Mouse (Mus musculus): ENCODE data around the gene Usp32.
"Not testable (repeated sequence)": the region's sequence is repeated elsewhere in the genome, so short reads cannot be mapped to it uniquely, and the experiment has no call there.

Gene Usp32

DNA sequence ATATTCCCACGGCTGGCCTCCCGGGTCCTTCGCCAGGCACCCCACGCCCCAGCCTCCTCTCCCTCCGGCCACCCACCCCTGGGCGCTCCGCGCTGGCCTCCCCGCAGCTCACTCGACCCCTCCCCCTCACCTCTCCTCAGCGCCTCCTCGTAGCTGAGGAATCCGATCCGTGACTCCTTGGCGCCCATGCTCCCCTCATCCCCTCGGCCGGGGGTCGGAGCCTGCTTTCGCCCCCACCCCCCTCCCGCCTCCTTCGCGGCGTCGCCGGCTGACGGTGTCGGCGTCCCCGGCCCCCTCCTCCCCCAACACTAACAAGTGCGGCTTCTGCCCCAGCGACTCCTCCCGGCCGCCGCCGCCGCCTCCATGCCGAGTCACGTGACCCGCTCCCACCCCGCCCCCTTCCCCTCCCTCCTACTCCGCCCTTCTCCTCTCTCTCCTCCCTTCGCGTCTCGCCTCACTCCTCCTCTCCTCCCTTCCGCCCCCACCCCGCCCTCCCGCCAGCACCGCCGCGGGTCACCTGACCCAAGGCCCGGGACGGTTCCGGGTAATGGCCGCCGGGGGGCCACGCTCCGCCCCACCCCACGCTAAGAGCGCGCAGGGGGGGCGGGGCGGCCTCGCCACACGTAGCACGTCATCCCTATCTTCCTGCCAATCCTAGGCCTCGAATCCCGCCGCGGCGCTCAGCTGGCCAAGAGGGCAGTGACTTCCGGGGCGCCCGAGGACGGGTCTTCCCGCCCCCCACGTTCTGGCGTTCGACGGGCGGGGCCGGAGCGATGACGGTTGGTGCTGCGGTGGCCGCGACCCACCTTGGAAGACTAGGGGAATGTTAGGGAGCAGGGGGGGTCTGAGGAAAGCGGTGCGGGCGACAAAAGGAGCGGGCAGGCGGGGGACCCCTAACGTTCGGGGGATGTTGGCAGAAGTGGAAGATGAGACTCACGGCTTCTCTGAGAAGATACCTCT is at the start of gene Usp32:
TSS of gene Usp32 (minus strand) at position 581 of the 960 bp plus-strand sequence.
- in situ Hi-C loops (cut with MboI; ENCODE audit: low pct_unique_long_range_greater_than_20kb in 1 of 2, low sequenced_read_pairs in 2 of 2, unreplicated experiment in 1 of 2), result no loop called here

DNA sequence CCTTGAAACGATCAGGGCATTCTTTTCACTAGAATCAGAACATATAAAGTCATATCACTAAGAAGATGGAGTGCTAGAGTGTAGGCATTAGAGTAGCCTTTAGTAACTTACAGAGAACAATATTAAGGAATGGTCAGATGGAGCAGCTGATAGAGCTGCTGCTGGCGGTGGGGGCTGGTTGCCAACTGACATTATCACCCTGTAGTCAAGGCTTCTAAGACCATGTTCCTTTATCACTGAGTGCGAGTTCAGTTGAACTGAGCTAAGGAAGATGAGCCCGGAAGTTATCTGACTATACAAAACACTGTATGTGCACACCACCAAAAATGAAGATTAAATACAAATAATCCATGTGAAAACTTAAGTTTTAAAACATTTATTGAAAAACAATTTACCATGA is 49.1 kb upstream of the Usp32 start:
- in situ Hi-C loops (cut with MboI; ENCODE audit: low pct_unique_long_range_greater_than_20kb in 1 of 2, low sequenced_read_pairs in 2 of 2, unreplicated experiment in 1 of 2), result no loop called here

DNA sequence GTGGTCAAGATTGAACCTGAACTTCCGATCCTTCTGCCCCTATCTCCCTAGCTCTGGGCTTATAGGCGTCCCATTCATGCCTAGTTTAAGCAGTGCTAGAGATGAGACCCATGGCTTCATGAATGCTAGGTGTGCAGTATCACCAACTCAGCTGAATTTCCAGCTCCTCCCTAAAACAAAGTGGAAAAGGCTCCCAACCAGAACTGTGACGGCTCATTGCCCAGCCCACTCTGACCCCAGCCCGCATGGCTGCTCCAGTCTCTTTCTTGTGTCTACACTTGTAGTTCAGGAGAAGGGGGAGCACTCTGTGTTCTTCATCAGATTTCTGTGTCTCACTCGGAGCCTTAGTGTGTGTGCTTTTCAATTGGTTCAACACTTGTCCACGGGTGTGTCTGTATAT is 44.9 kb upstream of the Usp32 start:
- in situ Hi-C loops (cut with MboI; ENCODE audit: low pct_unique_long_range_greater_than_20kb in 1 of 2, low sequenced_read_pairs in 2 of 2, unreplicated experiment in 1 of 2), result no loop called here

DNA sequence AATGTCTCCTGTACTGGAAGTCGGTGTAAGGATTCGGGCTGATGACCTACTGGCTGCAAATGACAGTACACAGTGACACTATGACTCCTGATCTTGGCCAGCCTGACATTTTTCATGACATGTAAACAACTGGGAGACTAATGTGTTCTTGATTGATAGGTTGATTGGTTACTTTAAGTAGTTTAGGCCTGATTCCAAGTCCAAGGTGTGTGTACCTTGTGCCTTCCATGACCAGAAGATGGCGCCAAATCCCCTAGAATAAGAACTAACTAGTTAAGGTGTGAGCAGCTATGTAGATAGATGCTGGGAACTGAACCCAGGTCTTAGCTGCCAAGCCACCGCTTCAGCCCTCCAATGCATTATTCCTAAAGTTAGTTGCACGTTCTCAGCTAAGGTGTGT is 44.1 kb upstream of the Usp32 start:
- in situ Hi-C loops (cut with MboI; ENCODE audit: low pct_unique_long_range_greater_than_20kb in 1 of 2, low sequenced_read_pairs in 2 of 2, unreplicated experiment in 1 of 2), result no loop called here

DNA sequence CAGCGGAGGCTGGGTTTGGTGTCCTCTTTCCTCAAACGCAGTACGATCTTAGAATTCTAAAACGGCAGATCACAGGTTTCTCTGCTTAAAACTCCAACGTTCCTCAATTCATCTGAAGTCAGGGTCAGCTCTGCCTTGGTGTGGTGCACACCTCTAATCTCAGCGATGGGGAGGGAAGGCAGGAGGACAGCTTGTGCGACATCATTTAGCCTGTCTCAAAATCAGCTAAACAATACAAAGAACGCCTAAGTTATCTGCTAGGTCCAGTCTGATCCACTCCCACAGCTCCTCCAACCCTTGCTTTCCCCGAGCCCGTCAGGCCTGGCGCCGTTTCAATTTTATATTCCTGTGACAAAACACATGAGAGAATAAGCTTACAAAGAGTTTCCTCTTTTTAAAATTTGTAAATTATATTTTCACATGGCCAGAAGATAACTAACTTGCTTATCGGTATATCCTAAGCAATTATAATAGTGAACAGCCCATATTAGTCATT is 43.4 kb upstream of the Usp32 start:
- in situ Hi-C loops (cut with MboI; ENCODE audit: low pct_unique_long_range_greater_than_20kb in 1 of 2, low sequenced_read_pairs in 2 of 2, unreplicated experiment in 1 of 2), result no loop called here

DNA sequence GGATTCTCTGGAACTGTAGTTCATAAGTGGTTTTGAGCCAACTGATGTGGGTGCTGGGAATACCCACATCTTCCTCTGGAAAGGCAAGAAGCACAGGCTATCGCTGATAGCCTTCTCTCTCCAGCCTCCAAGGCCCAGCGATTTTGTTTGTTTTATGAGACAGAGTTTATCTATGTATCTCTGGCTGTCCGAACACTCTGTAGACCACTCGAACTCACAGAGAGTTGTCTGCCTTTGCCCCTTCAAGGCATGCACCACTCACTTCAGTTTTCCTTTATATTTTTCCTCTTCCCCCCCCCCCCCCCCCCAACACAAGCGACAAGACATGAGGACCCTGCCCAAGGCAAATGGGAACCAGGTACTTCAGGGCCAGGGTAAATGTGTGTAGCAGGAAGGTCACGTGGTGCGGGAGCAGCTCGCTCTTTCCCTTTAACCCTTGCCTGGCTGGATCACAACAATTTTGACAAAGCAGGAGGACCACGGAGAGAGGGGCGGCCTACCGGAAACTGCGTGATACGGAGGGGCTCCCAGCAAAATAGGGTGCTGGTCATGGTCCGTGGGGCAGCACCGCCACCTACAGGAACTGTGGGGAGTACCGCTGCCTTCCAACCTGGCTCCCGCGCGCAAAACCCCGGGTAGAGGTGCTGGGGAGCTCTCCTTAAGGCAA is 42.8 kb upstream of the Usp32 start:
- in situ Hi-C loops (cut with MboI; ENCODE audit: low pct_unique_long_range_greater_than_20kb in 1 of 2, low sequenced_read_pairs in 2 of 2, unreplicated experiment in 1 of 2), result no loop called here

DNA sequence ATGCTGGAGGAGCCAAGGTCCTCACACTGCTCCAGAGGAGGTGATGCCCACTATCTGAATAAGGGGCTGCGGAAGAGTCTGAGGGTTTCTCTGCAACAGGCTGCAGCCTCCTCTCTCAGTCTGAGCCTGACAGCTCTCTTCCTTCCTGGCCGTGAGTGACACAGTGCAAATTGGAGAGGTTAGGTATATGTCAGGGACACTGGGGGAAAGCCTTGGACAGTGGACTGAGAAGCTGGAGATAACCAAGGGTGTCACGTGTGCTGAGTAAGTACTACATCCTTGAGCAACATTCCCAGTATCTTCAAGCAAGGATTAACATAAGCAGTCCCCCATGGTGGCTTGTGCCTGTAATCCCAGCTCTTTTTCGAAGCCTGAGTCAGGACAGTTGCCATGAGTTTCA is 38.5 kb upstream of the Usp32 start:
- in situ Hi-C loops (cut with MboI; ENCODE audit: low pct_unique_long_range_greater_than_20kb in 1 of 2, low sequenced_read_pairs in 2 of 2, unreplicated experiment in 1 of 2), result no loop called here

DNA sequence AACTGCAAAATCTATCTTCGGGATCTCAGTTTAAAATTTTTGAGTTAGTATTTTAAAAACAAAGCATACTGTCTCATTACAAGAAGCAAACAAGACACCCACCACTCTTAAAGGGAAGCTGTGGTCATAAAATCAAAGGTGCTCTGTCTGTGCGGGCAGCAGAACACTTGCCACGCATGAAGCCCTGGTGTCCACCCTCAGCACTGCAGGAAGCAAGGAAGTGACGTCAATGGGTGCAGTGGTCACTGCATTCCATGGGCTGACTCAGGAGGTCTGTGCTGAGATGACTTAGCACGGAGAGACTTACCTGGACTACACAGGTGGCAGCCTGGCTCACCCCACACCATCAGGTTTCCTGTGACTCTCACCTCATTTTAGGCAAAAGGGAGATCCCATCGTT is 37.8 kb upstream of the Usp32 start:
- in situ Hi-C loops (cut with MboI; ENCODE audit: low pct_unique_long_range_greater_than_20kb in 1 of 2, low sequenced_read_pairs in 2 of 2, unreplicated experiment in 1 of 2), result no loop called here

DNA sequence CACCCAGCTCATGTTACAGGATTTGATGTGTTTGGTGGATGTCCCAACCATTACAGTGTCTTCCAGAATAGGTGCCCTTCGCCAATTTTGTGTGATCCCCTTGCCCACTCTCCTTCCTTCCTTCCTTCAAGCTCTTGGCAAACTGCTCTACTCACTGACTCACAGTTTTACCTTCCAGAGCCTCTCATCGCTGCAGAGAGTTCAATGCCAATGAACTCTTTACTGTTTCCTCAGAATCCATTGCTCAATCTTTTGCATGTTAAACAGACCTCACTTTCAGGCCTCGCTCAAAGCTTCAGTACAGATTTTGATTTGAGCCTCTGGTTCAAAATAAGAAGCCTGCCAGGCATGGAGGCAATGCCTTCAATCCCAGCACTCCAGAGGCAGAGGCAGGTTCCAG is 36.0 kb upstream of the Usp32 start:
- in situ Hi-C loops (cut with MboI; ENCODE audit: low pct_unique_long_range_greater_than_20kb in 1 of 2, low sequenced_read_pairs in 2 of 2, unreplicated experiment in 1 of 2), result no loop called here

DNA sequence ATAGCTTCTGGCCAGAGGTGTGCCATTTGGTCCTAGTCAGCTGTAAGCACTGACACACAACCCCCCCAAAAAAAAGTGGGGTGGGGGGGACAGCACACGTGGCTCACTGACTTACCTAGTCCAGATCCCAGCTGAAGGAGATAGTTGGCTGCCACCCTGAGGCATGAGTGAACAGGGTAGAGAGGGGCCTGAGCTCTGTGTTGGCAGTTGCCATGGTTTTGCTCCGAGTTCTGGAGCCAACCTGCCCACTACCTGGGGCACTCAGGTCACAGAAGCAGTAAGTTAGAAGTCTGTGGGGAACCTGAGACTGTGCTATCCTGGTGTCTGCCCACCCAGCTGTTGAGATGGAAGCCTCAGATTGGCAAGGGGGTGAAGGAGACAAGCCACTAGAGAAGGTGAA is 30.9 kb upstream of the Usp32 start:
- in situ Hi-C loops (cut with MboI; ENCODE audit: low pct_unique_long_range_greater_than_20kb in 1 of 2, low sequenced_read_pairs in 2 of 2, unreplicated experiment in 1 of 2), result no loop called here

DNA sequence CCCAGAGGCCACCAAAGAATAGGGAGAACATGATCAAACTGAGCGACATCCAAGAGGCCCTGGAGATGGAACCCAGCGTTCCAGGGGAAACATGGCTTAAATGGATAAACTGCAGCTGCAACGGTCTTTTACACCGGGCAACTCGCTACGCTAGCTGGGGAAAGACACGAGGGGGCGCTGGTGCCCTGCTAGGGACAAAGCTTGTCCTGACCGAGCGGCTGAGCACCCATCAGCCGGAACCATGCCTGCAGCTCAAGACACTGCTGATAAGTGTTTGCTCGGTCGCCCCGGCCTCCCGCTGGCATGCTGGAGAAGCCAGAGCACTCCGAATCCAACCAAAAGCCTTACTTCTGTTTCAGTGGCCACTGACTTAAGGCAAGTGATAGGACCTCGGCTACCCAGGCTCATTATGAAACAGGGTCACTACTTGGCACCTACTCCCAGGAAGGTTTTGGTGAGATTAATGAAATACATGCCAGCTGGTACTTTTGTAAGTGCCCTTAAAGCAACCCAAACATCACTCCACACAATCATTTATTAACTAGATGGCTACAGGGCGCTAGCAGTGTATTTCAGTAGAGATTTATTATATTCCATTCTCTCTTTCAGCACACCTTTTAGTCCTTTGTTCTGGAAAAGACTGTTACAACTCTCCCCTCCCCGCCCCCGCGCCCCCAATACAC is 30.2 kb upstream of the Usp32 start, which contains the start of gene 1700125H20Rik:
TSS of gene 1700125H20Rik (plus strand) at position 347 of the 683 bp plus-strand sequence.
- in situ Hi-C loops (cut with MboI; ENCODE audit: low pct_unique_long_range_greater_than_20kb in 1 of 2, low sequenced_read_pairs in 2 of 2, unreplicated experiment in 1 of 2), result no loop called here

DNA sequence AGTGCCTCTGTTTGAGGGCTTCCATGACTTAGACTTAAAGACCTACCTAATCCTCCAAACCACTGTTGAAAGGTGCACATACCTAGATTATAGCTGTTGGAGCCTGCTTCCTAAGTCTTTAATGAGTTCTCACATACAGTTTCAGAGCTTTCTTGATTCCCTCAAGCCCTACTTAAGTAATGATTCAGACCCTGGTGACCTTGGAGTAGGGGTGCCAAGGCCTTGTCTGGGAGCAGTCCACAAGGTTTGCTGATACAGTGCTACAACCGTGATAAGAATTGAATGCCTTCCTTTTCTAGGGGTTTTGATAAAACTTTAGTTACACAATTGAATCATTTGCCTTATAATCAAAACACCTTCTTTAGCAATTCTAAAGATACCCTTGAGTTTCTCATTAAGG is 27.5 kb upstream of the Usp32 start:
- in situ Hi-C loops (cut with MboI; ENCODE audit: low pct_unique_long_range_greater_than_20kb in 1 of 2, low sequenced_read_pairs in 2 of 2, unreplicated experiment in 1 of 2), result no loop called here

DNA sequence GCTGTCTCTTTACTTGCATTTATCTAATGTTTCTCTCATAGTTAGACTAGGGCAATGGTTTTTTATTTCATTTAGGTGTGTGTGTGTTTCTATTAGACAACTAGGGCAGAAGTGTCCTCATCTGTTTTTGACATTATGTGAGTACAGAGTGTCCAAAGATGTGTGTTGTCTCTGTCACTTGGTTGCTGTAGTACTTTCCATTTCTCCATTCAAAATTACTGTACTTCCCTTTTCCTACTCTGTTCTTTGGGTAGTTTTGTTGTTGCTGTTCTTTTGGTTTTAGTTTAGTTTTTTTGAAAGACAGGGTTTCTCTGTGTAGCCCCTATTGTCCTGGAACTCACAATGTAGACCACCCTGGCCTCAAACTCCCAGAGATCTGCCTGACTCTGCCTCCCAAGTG is 24.4 kb upstream of the Usp32 start:
- in situ Hi-C loops (cut with MboI; ENCODE audit: low pct_unique_long_range_greater_than_20kb in 1 of 2, low sequenced_read_pairs in 2 of 2, unreplicated experiment in 1 of 2), result no loop called here

DNA sequence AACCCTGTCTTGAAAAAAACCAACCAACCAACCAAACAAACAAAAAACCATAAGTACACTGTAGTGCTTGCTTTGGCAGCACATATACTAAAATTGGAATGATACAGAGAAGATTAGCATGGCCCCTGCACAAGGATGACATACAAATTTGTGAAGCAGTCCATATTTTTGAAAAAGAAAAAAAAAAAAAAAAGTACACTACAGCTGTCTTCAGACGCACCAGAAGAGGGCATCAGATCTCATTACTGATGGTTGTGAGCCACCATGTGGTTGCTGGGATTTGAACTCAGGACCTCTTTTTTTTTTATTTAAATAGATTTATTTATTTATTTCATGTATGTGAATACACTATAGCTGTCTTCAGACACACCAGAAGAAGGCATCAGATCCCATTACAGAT is 23.1 kb upstream of the Usp32 start:
- in situ Hi-C loops (cut with MboI; ENCODE audit: low pct_unique_long_range_greater_than_20kb in 1 of 2, low sequenced_read_pairs in 2 of 2, unreplicated experiment in 1 of 2), result not testable (repeated sequence)

DNA sequence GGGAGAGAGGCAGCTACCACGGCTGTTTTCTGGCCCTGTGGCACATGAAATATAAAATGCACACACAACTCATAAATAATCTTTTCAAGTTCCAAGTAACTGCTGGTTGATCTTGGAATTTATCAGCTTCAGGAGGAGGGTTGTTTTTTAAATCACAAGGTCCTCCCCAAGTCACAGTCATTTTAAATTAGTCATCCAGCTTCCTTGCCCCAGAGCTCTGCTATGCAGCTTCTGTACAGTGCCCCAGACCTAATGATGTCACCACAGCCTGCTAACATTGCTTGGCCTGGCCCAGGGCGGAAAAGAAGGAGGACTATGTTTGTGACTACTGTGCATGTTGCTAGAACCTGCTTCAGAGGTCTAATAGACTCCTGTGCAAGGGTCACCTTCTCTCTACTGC is 17.3 kb upstream of the Usp32 start:
- in situ Hi-C loops (cut with MboI; ENCODE audit: low pct_unique_long_range_greater_than_20kb in 1 of 2, low sequenced_read_pairs in 2 of 2, unreplicated experiment in 1 of 2), result no loop called here

DNA sequence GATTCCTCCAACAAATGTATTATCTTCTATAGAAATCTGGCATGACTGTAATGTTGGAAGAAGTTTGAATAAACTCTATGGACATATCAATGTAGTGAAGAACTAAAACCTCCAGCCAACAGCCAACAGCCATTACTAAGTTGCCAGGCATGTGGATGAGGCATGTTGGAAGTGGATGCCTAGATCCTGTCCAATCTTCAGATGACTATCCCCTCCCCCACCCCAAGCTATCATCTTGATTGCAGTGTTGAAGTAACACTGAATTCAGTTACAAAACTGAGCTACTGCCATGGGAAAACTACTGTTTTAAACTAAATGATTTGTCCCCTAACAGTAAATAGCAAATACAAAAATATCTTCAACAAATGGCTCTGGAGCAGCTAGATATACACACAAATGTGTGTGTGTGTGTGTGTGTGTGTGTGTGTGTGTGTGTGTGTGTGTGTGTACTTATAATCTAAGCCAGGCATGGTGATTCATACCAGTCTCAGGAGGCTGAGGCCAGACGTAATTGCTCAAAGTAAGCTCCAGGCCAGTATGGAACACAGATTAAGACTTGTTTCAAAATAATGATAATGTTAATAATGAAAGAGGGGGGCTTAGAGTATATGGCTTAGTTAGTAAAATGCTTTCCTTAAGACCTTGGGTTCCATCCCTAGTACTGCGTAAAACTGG is 12.4 kb upstream of the Usp32 start:
- in situ Hi-C loops (cut with MboI; ENCODE audit: low pct_unique_long_range_greater_than_20kb in 1 of 2, low sequenced_read_pairs in 2 of 2, unreplicated experiment in 1 of 2), result no loop called here

DNA sequence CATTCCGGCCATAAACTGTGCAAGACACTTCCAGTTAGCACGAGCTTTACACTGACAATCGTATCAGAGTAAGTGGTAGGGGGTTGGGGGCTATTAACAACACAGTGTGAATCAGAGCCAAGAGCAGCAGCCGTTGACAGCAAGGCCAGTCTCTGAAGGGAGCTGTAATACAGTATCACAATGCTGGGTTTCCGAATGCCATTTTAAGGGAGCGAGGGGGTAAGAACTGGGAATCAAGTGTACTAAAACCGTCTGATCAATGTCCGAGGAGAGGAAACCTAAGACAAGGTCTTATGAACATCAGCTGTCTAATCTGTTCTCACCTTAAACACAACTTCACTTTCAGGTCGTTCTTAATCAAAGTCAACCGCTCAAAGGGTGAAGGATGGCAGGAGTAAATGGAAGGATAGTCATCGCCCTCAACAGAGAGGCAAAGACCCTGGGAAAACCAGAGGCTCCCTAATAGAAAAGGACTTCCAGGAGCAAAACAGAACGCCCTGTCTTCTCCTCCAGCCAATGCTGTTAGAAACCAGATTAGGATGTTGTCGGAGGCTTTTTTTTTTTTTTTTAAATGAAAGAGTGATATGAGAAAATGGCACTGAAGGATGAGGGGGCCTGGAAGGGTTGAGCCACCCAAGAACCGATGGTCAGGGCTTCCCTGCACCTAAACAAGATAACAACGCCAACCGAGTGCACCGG is 1.0 kb downstream of the Usp32 start:
- in situ Hi-C loops (cut with MboI; ENCODE audit: low pct_unique_long_range_greater_than_20kb in 1 of 2, low sequenced_read_pairs in 2 of 2, unreplicated experiment in 1 of 2), result no loop called here

DNA sequence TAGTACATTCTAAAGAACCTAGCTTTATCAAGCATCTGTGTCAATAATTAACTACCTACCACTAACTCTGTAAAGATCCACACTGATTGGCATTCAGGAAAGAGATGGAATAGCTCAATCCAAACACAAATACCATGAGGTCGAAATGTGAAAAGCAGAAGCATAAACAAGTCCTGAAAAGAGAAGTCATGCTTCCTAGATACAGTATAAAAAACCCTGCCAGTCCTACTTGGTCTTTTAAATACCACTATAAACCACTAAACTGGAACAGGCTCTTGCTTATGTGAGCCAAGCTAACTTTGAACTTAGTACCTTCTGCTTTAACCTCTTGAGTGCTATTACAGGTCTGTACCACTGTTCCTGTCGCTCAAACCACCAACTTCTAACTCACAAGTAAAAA is 8.4 kb downstream of the Usp32 start:
- in situ Hi-C loops (cut with MboI; ENCODE audit: low pct_unique_long_range_greater_than_20kb in 1 of 2, low sequenced_read_pairs in 2 of 2, unreplicated experiment in 1 of 2), result no loop called here
